Comparison of ENCODE assay signal across 12 mouse cellular contexts in genomic region chr5:91075021-91075420, GRCm38 (mm10). TPM values are rescaled to one million over a fixed set of nuclear protein-coding genes. Genes with fewer than 3 reads are reported as not detected.
A peak's percentile ranks its signal among the peaks of the same experiment; 100 is the strongest.
DNase-seq lines count a peak whose midpoint lies in the region; ATAC-seq lines count a peak whose summit lies in the region.
"Had no signal": no experiment of that assay in that cellular context is flagged by ENCODE, and none has a peak within 500 bp of the region (broad histone marks: within the 10 kb centered on the region; RNA-seq: fewer than 3 reads in every experiment).

No protein-coding gene starts in this region.

- no peaks in the 10 kb centered on the region; the same call in none of the 2 replicates for H3K27me3 ChIP-seq in kidney, embryonic 14.5 days (ENCODE audit: control insufficient read depth, insufficient read depth, low read length)
- peaks cover 23% of the 10 kb centered on the region for H3K27me3 ChIP-seq in embryonic facial prominence, embryonic 14.5 days (replicated peaks; ENCODE audit: control insufficient read depth, insufficient read depth, low read length)
- H3K27me3 ChIP-seq in intestine, embryonic 14.5 days (replicated peaks; ENCODE audit: control insufficient read depth, insufficient read depth, low read length): peaks cover 10% of the 10 kb centered on the region; the same call in 1 of the 2 replicates
- H3K27me3 ChIP-seq in neural tube, embryonic 13.5 days: peaks cover 24% of the 10 kb centered on the region

- no peak overlapping the region for H3K4me3 ChIP-seq in kidney, embryonic 14.5 days (ENCODE audit: low read length)
- no peak overlapping the region for H3K4me3 ChIP-seq in embryonic facial prominence, embryonic 14.5 days (ENCODE audit: low read depth, low read length)
- peak overlapping the region; percentile 26; the same call in 1 of the 2 replicates for H3K4me3 ChIP-seq in intestine, embryonic 14.5 days (ENCODE audit: low read depth, low read length)
- H3K4me3 ChIP-seq in neural tube, embryonic 13.5 days: no peak overlapping the region

- H3K4me1 ChIP-seq in kidney, embryonic 14.5 days (ENCODE audit: control insufficient read depth, insufficient read depth, low read length): no peaks in the 10 kb centered on the region
- H3K4me1 ChIP-seq in embryonic facial prominence, embryonic 14.5 days (ENCODE audit: control insufficient read depth, insufficient read depth, low read length): peaks cover 4% of the 10 kb centered on the region
- no peaks in the 10 kb centered on the region for H3K4me1 ChIP-seq in intestine, embryonic 14.5 days (replicated peaks; ENCODE audit: control insufficient read depth, insufficient read depth, low read length)
- peaks cover 10% of the 10 kb centered on the region for H3K4me1 ChIP-seq in neural tube, embryonic 13.5 days (replicated peaks)

- WGBS in kidney, embryonic 14.5 days: 73% methylated on average over 1 of the region's 1 CpGs
- WGBS in embryonic facial prominence, embryonic 14.5 days: 57% methylated on average over 1 of the region's 1 CpGs
- WGBS in intestine, embryonic 14.5 days: 64% methylated on average over 1 of the region's 1 CpGs
- WGBS in neural tube, embryonic 13.5 days: 33% methylated on average over 1 of the region's 1 CpGs

- H3K9ac ChIP-seq in kidney, embryonic 14.5 days (ENCODE audit: low read depth, low read length): no peak overlapping the region
- no peak overlapping the region for H3K9ac ChIP-seq in embryonic facial prominence, embryonic 14.5 days (ENCODE audit: low read depth, low read length)
- no peak overlapping the region for H3K9ac ChIP-seq in intestine, embryonic 14.5 days (ENCODE audit: low read length)
- no peak overlapping the region for H3K9ac ChIP-seq in neural tube, embryonic 13.5 days

- H3K27ac ChIP-seq in kidney, embryonic 14.5 days (ENCODE audit: low read depth, low read length): no peak overlapping the region
- no peak overlapping the region for H3K27ac ChIP-seq in embryonic facial prominence, embryonic 14.5 days (replicated peaks; ENCODE audit: low read depth, low read length)
- H3K27ac ChIP-seq in intestine, embryonic 14.5 days (ENCODE audit: low read depth): no peak overlapping the region
- no peak overlapping the region for H3K27ac ChIP-seq in neural tube, embryonic 13.5 days (replicated peaks)

- no peak for DNase-seq in kidney, adult 11 months
- DNase-seq in embryonic facial prominence, embryonic 14.5 days (ENCODE audit: low spot score): no peak
- DNase-seq in intestine, embryonic 14.5 days (ENCODE audit: low spot score): no peak
- no peak for DNase-seq in adrenal gland, postnatal 25 days
- DNase-seq in cerebellum, adult 9-11 months: no peak
- DNase-seq: adrenal gland, postnatal 14 days; heart, adult 11 months had no signal

- H3K9me3 ChIP-seq in kidney, embryonic 14.5 days (ENCODE audit: control insufficient read depth, low read length): no peaks in the 10 kb centered on the region
- H3K9me3 ChIP-seq in embryonic facial prominence, embryonic 14.5 days (ENCODE audit: control insufficient read depth, low read length): no peaks in the 10 kb centered on the region
- H3K9me3 ChIP-seq in intestine, embryonic 14.5 days (ENCODE audit: control insufficient read depth, low read length): no peaks in the 10 kb centered on the region
- no peaks in the 10 kb centered on the region for H3K9me3 ChIP-seq in neural tube, embryonic 13.5 days

- H3K4me2 ChIP-seq in kidney, embryonic 14.5 days (replicated peaks; ENCODE audit: low read depth, low read length): peak overlapping the region; percentile 51; the same call in 1 of the 2 replicates
- peak overlapping the region; percentile 57 for H3K4me2 ChIP-seq in embryonic facial prominence, embryonic 14.5 days (ENCODE audit: low read depth, low read length)
- H3K4me2 ChIP-seq in intestine, embryonic 14.5 days (ENCODE audit: low read length): peak overlapping the region; percentile 58
- peak overlapping the region; percentile 56 for H3K4me2 ChIP-seq in neural tube, embryonic 13.5 days

- H3K36me3 ChIP-seq in kidney, embryonic 14.5 days (ENCODE audit: control insufficient read depth, insufficient read depth, low read length): no peaks in the 10 kb centered on the region
- H3K36me3 ChIP-seq in embryonic facial prominence, embryonic 14.5 days (ENCODE audit: control insufficient read depth, insufficient read depth, low read length): no peaks in the 10 kb centered on the region
- no peaks in the 10 kb centered on the region for H3K36me3 ChIP-seq in intestine, embryonic 14.5 days (ENCODE audit: control insufficient read depth, insufficient read depth, low read length)
- H3K36me3 ChIP-seq in neural tube, embryonic 13.5 days: no peaks in the 10 kb centered on the region

- ATAC-seq in kidney, embryonic 14.5 days (ENCODE audit: low FRiP score, low TSS enrichment): no peak
- no peak for ATAC-seq in embryonic facial prominence, embryonic 14.5 days (ENCODE audit: low read depth)
- ATAC-seq in intestine, embryonic 14.5 days (replicated peaks; ENCODE audit: low FRiP score, low TSS enrichment, low read depth): peak; percentile 87
- no peak for ATAC-seq in neural tube, embryonic 13.5 days (ENCODE audit: low read depth)
- ATAC-seq in frontal cortex, adult (ENCODE audit: low TSS enrichment): no peak

RNA-seq across cellular contexts. Expression of gene Ereg, which starts 0.6 kb away (rescaled TPM):
- polyA plus RNA-seq in kidney, embryonic 14.5 days (2014; fragmentation: Nextera tagmentation; extraction: Ambion mirVana): not detected in 2 replicates
- 0.06 and 0.07 TPM in 2 replicates for polyA plus RNA-seq in embryonic facial prominence, embryonic 14.5 days (2014; fragmentation: Nextera tagmentation; extraction: Ambion mirVana)
- 0.94 and 1.1 TPM in 2 replicates for polyA plus RNA-seq in intestine, embryonic 14.5 days (2014; fragmentation: Nextera tagmentation; extraction: Ambion mirVana)
- polyA plus RNA-seq in neural tube, embryonic 13.5 days (2015; fragmentation: Nextera tagmentation; extraction: Ambion mirVana): not detected in 2 replicates
- total RNA-seq in adrenal gland, postnatal 25 days (2021): not detected in 2 replicates
- total RNA-seq: left cerebral cortex, postnatal 4 days had no signal
- polyA plus RNA-seq: spleen, adult 2 months had no signal

RNA-seq across cellular contexts. Expression of gene Epgn, which starts 47.8 kb away (rescaled TPM):
- not detected in 2 replicates for polyA plus RNA-seq in kidney, embryonic 14.5 days (2014; fragmentation: Nextera tagmentation; extraction: Ambion mirVana)
- 0.34 and 0.35 TPM in 2 replicates for polyA plus RNA-seq in embryonic facial prominence, embryonic 14.5 days (2014; fragmentation: Nextera tagmentation; extraction: Ambion mirVana)
- polyA plus RNA-seq in intestine, embryonic 14.5 days (2014; fragmentation: Nextera tagmentation; extraction: Ambion mirVana): 0.09 TPM in 1 of 2 replicates, not detected in the other
- polyA plus RNA-seq in neural tube, embryonic 13.5 days (2015; fragmentation: Nextera tagmentation; extraction: Ambion mirVana): 0.14 and 0.25 TPM in 2 replicates
- total RNA-seq in adrenal gland, postnatal 25 days (2021): not detected in 2 replicates
- total RNA-seq: adrenal gland, postnatal 14 days had no signal
- polyA plus RNA-seq: spleen, adult 2 months had no signal
